Mouse (Mus musculus) retina, postnatal 1 day (tissue): ENCODE measurements around the gene Spryd3.
"Not testable (repeated sequence)": the region's sequence is repeated elsewhere in the genome, so short reads cannot be mapped to it uniquely, and the experiment has no call there.

Experiments used
- DNase-seq: peaks from one replicate; pipeline ENCODE4 v3.0.0-alpha.2; 2012

Spryd3 gene

DNA sequence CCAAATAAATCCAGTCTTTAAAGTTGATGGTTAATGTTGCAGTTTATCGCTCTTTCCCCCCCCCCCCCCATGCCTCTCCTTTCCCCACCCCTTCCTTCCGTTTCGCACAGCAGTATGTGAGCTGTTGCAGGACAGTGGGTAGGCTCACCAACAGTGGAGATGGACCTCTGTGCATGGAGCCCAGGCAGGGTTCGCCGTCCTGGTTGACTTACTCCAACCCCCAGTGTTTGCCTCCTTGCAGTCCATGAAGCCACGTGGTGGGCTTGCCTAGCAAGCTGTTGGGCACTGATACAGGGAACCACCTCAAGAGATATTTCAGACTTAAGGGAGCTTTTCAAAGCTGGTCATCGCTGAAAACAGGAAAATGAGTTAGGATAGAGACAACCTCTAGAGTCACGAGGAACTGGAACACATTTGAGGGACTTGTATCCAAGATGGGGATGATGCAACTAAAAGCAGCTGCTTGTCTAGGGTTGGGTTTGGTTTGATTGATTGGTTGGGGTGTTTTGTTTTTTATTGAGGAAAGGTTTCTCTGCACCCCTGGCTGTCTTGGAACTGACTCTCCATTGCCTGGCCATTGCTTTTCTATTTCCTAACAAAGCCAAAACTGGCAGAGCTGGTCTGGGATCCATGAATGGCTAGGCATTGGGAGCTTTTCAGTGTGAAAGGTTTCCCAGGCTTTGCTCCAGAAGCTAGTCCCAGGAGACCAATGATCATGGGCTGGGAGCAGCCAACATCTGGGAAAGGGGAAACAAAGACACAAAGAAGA is 38.7 kb downstream of the Spryd3 start:
- DNase-seq = no peak

DNA sequence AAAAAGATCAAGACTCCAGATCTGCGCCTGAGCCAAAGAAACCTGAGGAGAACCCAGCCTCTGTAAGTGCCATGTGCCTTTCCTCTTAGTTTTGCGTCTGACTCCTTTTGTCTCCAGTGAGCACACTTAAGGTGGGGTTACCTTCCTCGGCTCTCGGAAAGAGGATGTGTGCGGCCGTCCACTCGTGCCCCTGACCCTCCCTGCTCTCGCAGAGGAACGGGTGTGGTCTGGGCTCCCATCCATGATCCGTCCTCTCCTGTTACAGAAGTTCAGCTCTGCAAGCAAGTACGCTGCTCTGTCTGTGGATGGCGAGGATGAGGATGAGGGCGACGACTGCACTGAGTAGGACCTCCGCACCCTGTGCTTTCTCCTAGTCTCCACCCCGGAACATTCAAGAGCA is 41.0 kb downstream of the Spryd3 start:
- no peak for DNase-seq

DNA sequence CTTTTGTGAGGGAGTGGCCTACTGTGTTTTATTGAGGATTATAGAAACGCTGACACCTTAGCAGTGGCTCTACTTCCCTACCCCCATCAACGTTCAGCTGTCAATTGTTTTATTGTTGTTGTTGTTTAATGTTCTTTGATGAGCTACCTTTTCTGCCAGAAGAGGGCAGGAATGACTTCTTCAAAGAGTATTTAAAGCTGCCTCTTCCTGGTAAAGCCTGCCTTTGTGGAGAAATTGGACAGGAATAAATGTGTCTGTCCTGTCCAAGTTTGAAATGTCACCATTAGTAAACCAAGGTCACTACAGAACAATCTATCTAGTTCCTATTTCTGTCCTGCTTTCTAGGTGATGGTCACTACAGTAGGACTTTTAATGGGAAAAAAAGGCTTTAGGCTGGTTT is 41.9 kb downstream of the Spryd3 start:
- no peak for DNase-seq

DNA sequence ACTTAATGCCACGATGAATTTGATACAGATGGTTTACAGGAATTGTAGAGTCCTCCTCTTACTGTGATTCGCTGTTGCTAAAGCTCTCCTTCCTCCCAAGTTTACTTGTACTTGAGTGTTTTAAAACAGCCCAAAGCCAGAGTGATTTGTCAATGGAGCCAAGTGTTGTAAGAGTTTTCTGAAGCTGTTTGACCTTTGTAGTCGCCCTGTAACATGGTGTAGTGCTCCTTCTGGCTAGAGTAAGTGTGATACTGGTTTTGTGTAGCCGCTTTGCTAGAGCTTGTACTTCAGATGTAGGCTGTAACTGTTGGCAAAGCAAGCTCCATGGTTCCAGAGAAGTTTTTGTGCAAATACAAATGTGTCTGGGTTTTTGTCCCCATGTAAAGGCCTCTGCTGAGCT is 43.8 kb downstream of the Spryd3 start:
- DNase-seq = no peak

DNA sequence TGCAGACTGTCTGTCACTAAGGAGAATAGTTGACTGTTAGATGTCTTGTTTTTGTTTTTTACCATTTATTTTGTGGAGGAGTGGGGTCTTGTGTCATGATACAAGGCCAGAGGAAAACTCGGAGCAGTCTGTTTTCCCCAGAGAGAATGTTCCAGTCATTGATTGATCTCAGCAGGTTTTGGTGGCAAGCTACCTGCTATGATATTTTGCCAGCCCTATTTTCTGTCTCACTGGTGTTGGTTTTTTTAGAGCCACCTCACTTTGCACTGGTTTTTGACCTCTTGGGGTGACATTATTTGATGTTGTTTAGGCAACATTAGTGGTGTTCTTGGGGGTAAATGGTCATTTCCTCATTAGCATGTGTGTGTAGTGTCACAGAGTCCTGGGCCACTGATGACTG is 44.3 kb downstream of the Spryd3 start:
- DNase-seq = no peak

DNA sequence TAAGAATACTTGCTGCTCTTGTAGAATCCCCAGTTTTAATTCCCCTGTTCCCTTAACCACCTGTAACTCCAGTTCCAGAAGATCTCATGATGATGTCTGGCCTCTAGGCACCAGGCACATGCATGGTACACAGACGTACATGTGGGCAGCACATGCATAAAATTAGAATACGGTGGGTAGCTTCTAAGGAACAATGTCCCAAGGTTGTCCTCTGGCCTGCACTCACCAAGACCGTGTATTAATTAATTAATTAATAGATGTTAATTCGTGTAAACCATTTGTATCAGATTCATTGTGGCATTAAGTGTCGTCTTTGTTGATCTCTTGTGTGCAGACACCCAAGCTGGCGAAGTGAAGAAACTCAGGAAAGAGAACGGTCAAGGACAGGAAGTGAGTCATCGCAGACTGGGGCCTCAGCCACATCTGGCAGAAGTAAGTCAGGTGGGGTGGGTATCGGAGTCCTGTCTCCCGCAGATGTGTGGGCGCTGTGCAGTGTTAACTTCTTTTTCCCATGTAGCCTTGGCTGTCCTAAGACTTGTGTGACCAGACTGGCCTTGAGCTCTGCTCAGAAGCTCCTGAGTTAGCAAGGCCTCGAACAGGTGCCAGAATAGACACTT is 44.9 kb downstream of the Spryd3 start:
- no peak for DNase-seq

DNA sequence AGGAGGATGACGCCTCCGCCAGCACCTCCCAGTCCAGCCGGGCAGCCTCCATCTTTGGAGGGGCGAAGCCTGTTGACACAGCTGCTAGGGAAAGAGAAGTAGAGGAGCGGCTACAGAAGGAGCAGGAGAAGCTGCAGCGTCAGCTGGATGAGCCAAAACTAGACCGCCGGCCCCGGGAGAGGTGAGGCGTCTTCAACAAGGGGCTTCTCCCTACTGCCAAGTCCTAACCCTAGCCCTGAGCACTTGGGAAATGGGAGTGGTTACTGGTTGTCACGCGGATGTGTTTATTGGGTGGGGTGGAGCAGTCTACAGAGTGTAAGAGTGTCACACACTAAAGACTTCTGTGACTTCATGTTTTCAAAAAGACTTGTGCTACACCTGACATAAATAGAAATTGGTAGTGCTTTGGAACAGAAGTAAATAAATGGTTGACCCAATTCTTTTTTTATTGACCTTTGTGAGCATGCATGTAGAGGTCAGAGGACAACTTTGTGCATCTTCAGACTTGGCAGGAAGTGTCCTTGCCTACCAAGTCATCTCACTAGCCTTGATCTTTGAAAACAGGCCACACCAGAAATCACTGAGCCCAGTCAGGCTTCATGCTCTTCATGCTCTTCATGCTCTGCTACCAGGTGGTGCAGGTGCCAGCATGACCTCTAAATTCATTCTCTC is 46.0 kb downstream of the Spryd3 start:
- DNase-seq = no peak

DNA sequence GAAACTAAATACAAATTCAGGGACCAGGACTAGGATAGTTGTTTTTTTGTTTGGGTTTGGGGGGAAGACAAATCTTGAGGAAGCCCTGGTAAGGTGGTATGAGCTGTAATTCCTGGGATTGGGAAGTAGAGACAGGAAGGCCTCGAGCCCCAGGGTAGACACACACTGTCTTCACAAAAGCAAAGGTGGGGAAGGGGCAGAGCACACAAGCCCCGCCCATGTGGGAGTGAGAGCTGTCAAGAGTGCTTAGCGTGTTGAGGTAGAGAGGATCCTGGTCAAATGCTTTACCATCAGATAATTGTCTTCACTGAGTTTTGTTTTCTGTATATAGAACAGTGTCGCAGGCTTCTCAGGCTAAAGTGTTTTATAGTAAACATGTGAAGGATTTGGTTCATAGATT is 53.0 kb downstream of the Spryd3 start:
- DNase-seq = no peak

DNA sequence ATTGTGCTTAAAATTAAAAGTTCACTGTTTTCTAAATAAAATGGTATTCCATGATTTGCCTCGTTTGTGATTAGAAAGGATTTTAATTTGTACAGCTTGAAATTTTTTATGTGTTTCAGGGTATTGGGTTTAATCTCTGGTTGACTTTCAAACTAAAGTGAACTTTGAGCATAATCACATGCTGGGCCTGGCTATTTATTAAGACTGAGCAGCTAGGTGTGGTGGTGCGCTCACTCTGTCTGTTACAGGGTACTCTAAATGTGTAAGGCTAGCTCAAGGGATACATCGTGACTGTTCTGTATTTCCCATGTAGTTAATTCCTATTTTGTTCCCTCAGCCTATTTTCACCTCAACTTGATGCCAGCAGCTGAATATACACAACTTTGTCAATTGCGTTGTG is 53.9 kb downstream of the Spryd3 start:
- no peak for DNase-seq

DNA sequence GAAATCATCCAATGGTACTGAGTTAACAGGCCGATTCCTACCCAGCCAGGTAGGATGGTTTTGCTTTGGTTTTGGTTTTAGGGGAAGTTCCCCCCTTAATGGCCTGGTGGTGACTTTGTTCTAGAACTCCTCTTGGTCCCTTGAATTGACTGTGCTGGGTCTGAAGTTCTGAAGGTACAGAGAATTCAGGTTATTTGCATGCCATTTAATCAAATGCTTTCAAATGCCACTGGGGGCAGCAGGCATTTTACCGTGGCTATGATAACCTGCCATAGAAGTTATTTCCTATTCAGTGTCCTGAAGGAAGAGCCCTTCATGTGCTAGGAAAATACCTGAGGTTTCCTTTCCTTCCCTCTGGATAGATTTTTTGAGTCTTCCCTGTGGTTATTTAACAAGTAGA is 55.6 kb downstream of the Spryd3 start:
- no peak for DNase-seq

DNA sequence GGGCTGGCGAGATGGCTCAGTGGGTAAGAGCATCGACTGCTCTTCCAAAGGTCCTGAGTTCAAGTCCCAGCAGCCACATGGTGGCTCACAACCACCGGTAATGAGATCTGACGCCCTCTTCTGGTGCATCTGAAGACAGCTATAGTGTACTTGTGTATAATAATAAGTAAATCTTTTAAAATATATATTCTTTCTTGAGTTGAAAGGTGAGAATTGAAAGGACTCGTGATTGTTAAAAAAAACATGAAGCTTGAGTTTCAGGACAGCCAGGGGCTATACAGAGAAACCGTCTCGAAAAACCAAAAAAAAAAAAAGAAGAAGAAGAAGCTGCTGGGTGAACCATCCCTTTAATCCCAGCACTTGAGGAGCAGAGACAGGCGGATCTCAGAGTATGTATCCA is 56.1 kb downstream of the Spryd3 start:
- DNase-seq = not testable (repeated sequence)

DNA sequence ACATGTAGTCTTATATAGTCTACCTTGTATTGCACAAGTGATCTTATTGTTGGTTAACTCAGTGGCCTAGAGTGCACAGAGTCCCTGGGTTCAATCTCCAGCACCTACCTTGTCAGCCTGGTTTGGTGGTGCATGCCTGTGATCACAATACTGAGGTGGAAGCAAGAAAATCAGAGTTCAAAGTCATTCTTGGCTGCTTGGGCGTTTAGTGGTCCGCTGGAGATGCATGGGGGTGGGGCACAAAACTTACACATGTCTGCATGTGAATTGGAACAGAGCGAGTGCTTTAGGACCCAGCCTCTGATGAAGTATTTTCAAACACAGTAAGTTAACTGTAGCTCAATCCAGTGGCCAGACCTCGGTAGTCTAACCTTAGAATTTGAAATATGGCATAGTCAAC is 56.8 kb downstream of the Spryd3 start:
- no peak for DNase-seq

DNA sequence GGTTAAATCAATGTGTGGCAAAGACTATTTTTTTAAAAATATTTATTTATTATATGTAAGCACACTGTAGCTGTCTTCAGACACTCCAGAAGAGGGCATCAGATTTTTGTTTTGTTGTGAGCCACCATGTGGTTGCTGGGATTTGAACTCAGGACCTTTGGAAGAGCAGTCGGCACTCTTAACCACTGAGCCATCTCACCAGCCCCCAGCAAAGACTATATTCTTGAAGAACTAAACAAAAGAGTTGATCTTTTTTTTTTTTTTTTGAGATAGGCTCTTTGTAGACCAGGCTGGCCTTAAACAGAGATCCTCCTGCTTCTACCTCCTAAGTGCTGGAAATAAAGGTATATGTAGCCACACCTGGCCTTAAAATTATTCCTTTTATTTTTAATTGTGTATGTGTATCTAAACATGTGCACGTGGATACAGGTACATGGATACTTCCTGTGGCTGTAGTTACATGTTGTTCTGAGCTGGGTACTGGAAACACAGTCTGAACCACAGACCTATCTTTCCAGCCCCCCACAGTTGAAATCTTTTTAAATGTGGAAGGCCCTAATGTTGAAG is 58.8 kb downstream of the Spryd3 start:
- DNase-seq = no peak

DNA sequence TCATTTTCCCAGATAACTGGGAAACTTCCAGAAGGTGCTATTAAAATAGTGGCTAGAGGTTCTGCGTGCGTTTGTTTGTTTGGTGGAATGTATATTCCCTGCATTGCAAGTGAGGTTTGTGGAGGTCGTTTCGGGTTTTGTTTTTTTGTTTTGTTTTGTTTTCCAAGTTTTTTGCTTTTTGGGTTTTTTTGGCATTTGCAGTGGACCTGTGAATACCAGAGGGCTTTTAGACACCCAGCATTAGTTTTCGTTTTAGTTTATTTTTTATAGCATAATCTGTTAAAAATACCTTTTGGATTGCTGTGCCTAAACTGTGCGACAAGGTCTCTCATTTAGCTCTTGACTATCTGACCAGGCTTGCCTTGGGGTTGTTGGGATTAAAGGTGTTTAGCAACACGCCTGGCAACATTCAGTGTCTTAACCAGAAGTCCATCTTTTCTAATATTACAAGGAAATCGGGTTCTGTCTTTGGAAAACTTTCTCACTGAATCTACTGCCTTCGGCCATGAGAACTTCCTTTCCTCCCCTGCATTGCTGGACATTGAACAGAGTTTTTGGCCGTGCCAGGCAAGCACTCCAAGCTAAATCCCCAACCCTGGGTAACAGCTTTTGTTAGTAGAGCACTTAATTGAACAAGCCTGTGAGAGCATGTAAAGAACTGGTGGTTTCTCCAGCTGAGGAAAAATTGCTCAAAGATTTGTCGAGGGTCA is 61.0 kb downstream of the Spryd3 start:
- no peak for DNase-seq

DNA sequence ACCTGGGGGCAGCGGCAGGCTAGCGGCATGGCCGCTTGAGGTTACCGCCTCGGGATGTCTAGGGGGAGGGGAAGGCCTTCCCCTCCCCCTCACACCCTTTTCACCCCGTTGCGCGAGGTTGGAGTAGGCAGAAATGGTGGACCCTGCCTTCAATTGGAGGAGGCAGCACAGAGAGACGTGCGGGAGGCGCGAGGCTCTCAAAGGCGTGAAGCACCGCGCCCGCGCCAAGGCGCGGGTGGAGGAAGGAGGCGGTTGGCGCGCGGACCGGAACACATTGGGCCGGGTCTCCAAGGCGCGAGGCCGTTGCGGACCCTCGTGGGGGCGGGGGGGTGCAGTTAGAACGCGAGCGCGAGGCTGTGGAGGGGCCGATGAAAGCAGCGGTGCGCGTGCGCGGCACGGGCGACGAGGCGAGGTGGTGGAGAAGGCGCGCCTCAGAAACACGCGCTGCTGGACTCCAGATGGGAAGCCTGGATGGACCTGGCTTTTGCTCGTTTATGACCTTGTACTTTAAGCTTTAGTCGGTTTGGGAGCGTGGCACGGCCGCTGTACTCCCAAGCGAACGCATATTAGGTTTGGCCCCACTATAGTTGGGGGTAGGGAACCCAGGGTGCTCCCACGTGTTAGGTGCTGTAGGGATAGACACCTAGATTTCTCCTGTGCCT is 61.8 kb downstream of the Spryd3 start:
- DNase-seq = no peak

DNA sequence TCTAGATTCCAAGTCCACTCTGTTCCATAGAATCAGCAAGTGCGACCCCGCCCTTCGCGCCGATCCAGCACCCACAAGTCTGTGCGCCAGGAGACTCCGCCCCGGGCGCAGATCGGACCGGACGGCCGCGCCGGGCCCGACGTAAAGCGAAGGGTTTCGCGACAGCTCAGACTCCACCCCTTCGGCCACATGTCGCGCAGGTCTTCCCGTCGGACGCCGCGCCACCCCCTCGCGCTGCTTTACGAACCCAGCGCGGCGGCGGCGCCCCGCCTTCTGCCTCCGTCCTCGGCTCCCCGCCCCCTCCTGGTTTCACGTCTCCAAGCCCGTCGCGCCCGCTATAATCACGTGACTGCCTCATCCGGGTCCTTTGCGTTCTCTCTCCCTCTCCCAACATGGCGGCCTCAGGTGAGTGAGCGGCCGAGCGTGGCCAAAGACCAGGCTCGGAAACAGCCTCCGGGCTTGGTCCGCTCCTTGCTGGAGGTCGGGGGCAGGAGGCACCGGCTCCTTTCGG is 62.4 kb downstream of the Spryd3 start, which contains the start of gene Eif4b:
Gene Eif4b, plus strand, starts transcription at position 215 of the 511 bp plus-strand sequence.
- DNase-seq = peak; percentile 99

DNA sequence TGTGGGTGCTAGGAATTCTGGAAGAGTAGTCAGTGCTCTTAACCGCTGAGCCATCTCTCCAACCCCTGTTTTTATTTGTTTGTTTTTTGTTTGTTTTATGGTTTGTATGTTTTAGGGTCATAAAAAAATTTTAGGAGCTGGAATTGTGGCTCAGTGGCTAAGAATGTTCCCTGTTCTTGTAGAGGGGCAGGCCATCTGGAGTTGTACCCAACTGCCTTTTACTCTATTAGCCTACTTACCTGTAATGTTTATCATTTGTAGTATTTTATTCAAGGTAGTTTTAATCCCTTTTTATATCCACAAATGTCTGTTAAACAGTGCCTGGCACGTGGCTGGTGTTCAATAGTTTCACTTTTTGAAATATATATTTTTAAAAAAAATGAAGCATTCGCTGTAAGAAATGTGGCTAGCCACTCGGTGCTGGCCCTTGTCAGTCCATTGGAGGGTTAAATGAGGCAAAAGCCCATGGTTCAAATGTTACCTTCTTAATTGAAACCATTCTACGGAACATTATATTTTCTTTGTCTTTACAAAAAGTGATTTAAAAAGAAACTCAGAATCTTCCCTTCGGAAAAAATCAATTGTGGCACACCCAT is 63.0 kb downstream of the Spryd3 start:
- DNase-seq = no peak

DNA sequence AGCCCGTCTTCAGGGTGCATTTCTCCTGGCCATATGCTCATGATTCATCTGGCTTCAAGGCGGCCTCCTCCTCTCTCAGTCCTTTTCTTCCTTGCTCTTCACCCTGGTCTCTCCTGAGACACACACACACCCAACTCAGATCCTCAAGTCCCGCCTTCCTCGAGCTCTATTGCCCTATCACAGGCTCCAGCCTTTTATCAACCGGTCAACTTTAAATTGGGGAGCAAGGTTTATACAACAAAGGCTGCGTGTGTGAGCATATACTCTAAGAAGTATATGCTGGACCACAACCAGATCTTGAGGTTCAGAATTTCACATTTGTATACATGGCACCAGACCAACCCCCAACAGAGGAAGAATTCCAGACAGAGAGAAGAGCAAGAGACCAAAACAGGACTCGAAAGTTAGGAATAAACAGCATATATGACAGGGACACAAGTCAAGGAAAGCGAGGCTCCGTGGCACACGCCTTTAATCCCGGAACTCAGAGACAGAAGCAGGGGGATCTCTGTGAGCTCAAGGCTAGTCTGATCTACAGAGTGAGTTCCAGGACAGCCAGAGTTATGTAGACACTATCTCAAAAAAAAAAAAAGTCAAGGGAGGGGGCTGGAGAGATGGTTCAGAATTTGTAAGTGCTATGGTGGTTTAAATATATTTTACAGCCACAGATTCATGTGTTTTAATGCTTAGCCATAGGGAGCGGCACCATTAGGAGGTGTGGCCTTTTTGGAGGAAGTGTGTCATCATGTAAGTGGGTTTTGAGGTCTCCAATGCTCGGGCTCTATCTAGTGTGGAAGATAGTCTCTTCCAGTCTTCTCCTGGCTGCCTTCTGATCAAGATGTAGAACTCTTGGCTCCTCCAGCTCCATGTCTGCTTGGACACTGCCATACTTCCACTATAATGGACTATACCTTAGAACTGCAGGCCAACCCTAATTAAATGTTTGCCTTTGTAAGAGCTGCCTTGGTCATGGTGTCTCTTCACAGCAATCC is 65.3 kb downstream of the Spryd3 start:
- DNase-seq = no peak
